Mouse (Mus musculus) megakaryocyte, embryonic 14.5 days (primary cell): ENCODE measurements around the gene Helz.

Source experiments
- FLI1 ChIP-seq: IDR thresholded peaks from 2 replicates; pipeline ENCODE4 v1.6.1; 2012; ENCODE audit warnings: low read length, inconsistent platforms, mixed read lengths
- GATA1 ChIP-seq: IDR thresholded peaks from 3 replicates; pipeline ENCODE4 v1.6.1; 2012; ENCODE audit warnings: mixed read lengths, low read length, inconsistent platforms, borderline replicate concordance

GRCm38 (mm10) chr11:107532271-107532670, 15.5 kb upstream of the Helz start:
- TF ChIP-seq FLI1: no peak
- no peak for TF ChIP-seq GATA1
